Mouse (Mus musculus): ENCODE data around the gene Keap1. TPM values are rescaled to one million over a fixed set of nuclear protein-coding genes. Genes with fewer than 3 reads are reported as not detected.
"Not testable (repeated sequence)": the region's sequence is repeated elsewhere in the genome, so short reads cannot be mapped to it uniquely, and the experiment has no call there.

The Keap1 gene
- total RNA-seq, 2 experiments from 2014 or later, result 57.2 to 58.1 TPM

DNA sequence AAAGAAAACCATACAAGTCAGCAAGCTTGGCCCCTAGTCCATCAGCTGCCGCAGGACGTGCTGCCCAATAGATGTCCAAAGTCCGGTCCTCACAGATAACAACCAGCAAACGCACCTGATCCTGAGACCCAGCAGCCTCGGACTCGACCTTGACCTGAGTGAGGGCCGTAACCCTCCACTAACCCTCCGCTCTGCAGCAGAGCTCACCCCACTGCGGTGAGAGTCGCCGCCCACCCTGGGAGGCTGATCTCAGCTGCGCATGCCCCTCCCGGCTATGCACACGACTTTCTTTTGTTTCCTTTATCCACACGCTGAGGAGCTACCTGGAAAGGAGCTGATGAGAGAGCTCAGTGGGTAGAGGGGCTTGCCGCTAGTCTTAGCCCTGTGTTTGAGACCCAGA lies 11.8 kb downstream of the Keap1 start:
- DNase-seq, result no peak

- no peak for DNase-seq
Measured at GRCm38 (mm10) chr9:21225415-21225758, 13.8 kb downstream of the Keap1 start.

DNA sequence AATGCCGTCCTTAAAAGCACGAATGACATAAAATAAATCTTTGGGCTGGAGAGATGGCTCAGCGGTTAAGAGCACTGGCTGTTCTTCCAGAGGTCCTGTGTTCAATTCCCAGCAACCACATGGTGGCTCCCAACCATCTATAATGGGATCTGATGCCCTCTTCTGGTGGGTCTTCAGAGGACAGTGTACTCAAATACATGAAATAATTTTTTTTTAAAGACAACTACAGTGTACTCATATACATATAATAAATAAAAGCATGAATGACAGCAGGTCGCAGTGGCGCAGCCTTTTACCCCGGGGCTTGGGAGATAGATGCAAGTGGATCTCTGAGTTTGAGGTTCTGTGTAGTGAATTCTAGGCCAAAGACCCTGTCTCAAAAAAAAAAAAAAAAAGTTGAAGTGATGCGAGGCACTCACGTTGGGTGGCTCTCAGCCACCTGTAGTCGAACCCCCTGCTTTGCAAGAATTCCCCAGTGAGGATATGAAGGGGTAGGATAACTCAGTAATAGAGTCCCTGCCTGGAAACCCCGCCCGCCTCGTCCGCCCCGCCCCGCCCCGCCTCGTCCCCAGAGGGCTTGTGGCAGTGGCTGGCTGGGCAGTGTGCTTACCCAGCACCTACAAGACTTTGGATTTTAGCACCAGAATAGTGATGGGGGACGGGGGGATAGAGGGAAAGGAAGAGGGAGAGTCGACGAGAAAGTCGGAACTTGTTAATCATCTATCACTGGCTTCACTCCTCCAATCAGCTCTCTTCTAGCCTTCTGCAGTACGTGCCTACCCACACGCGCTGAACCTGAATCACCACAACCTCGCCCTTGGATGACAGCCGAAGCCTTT lies 14.4 kb downstream of the Keap1 start:
- DNase-seq, result no peak

GRCm38 (mm10) chr9:21223906-21224305 lies 15.3 kb downstream of the Keap1 start:
- DNase-seq, result no peak

DNA sequence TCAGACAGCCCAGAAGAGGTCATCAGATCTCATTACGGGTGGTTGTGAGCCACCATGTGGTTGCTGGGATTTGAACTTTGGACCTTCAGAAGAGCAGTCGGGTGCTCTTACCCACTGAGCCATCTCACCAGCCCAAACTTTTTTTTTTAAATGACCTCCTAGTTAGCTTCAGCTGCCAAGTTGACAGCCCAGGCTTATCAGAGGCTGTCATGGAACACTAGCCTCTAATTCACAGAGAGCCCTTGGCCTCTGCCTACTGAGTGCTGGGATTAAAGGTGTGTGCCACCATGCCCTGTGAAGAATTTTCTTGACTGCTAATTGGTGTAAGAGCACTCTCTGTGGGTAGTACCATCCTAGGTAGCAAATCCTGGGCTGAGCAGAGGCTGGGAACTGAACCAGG lies 15.7 kb downstream of the Keap1 start:
- DNase-seq, result not testable (repeated sequence)

DNA sequence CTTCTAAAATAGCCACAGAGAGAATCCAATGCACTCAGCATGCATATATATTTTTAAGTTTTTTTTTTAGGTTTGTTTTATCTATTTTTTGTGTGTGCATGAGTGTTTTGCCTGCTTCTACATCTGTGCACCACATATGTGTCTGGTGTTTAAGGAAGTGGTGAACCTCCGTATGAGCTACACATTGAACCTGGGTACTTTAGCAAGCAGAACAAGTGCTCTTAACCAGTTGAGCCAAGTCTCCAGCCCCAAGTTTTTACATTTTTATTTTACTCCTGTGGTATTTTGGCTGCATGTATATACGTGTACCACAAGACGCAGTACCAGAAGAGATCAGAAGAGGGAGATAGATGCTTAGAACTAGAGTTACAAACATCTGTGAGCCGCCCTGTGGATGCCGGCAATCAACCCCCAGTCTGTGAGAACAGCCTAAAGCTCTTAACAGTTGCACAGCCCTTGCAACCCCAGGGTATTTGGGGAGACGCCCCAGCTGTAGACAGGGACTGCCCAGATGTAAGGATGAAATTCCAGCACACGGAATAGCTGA lies 17.7 kb downstream of the Keap1 start:
- no peak for DNase-seq

GRCm38 (mm10) chr9:21220490-21221382 lies 18.4 kb downstream of the Keap1 start:
- DNase-seq, result peak; percentile 90 to 92

DNA sequence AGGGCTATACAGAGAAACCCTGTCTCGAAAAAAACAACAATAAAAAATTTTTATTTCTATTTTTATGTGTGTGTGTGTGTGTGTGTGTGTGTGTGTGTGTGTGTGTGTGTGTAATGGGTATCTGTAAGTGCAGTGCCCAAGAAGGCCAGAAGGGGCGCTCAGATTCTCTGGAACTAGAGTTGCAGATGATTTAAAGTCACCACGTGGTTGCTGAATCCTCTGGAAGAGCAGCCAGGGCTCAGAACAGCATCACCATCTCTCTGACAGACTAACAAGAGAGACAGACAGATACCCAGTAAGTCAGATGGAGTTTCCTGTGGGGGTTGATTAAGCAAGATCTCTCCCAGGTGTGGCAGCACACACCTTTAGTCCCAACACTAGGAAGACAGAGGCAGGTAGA lies 19.3 kb downstream of the Keap1 start:
- DNase-seq, result no peak

DNA sequence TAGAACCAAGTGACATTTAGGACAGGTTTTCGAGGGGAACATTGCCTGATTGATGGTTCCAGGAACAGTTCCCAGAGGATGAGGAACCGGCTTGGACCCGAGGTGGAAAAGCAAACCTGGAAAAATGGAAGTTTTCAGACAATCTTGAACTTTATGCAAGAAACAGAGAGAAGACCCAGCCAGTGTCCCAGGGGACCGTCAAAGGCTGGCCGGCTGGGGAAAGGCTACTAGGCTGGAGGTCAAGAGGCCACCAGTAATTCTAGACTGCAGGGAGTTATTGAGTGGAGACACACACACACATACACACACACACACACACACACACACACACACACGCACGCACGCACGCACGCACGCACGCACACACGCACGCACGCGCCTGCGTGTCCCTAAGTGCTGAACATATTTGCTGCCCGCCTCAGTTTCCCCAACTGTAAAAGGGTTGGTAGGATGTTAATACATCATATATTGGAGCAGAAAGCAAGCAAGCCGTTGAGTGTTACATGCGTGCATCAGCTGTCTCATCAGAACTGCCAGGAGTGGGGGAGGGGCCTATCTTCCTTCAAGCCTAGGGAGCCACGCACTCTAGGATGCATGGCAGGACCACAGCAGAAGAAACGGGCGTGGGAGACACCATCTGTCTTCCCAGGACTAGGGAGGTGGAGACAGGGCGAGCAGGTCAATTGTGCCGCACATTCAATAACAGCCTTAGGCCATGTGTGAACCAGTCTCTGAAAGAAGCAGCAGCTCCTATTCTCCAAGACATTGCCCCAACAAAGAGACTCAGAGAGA lies 22.9 kb downstream of the Keap1 start:
- peak; percentile 55 to 61 for DNase-seq

- no peak for DNase-seq
Measured at GRCm38 (mm10) chr9:21213617-21214190, 25.5 kb downstream of the Keap1 start.

- no peak for DNase-seq
Measured at GRCm38 (mm10) chr9:21211624-21212023, 27.5 kb downstream of the Keap1 start.

DNA sequence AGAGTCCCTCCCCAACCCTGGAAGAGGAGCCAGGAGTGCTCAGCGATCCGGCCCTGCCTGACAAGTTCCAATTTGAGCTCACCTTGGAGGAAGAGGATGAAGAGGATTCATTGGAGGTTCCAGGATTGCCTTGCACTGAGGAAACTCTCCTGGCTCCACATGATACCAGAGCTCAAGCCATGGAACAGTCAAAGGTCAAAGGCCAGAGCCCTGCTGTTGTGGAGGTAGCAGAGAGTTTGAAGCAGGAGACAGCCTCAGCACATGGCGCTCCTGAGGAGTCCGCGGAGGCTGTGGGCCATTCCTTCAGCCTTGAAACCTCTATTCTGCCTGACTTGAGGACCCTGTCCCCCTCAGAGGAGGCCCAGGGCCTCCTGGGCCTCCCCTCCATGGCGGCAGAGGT lies 28.3 kb downstream of the Keap1 start:
- no peak for DNase-seq

- DNase-seq, result no peak
Measured at GRCm38 (mm10) chr9:21208626-21209025, 30.5 kb downstream of the Keap1 start.

DNA sequence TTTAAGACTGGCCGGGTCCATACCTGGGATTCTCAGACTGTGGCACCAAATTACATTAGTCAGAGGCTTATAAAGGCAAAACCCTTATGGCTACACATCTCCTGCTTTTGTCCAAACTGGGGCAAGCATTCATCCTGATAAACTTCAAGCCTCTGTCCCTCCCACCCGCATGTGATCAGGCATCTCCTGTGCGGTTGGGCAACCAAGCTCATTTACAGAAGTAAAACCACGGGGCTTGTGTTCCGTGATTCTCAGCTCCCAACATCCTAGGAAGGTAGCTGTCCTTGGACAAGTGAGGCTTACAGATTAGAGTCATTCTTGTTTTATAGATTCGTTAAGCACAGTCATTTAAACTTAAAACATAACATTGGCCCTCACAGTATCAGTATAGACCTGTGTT lies 32.3 kb downstream of the Keap1 start:
- DNase-seq, result no peak

DNA sequence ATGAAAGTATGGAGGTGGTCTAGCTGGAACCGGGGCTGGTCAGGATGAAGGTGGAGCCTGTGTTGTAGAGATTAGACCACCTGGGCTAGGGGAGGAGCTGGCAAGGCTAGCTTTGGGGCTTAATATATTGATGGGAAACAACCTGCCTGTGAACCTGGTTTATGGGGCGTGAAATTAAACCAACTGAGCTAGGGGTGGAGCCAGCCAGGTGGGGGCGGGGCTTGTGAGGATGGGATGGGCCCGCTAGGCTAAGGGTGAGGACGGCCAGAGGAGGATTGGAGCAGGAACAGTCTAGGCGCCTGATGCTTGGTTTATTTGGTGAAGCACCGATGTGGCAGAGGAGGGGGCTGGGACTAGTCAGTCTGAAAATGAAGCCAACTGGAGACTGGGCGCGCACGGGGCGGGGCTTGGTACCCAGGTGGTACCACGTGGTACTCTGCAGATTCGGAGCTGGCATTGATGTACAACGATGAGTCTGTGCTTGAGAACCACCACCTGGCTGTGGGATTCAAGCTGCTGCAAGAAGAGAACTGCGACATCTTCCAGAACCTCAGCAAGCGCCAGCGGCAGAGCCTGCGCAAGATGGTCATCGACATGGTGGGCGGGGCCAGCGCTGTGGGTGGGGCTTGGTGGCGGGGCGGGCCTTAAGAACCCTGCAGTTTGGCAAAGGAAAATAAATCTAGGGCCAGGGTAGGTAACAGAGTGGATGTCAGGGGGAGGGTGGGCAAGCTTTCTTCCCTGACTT lies 34.5 kb downstream of the Keap1 start:
- peak; percentile 26 to 41 for DNase-seq

GRCm38 (mm10) chr9:21204156-21204527 lies 35.0 kb downstream of the Keap1 start:
- DNase-seq, result no peak

- DNase-seq, result no peak
Measured at GRCm38 (mm10) chr9:21198960-21199359, 40.2 kb downstream of the Keap1 start.

DNA sequence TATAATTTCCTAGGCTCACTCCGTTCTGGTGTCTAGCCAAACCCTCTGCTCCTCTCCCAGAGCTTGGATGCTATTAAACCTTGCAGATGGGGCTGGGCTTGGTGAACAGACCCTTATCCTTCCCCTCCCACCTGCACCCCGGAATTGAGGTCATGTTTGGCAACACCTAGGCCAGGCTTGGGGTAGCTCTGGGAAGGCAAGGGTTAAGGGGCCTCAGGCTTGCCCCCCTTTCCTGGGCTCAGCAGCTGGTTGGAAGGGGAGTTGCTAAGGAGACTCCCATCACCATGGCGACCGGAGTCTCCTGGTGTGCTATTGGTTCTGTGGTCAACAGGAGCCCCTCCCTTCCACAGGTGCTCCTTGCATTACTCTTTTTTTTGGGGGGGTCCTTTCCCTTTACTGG lies 41.2 kb downstream of the Keap1 start:
- peak; percentile 71 to 81 for DNase-seq

DNA sequence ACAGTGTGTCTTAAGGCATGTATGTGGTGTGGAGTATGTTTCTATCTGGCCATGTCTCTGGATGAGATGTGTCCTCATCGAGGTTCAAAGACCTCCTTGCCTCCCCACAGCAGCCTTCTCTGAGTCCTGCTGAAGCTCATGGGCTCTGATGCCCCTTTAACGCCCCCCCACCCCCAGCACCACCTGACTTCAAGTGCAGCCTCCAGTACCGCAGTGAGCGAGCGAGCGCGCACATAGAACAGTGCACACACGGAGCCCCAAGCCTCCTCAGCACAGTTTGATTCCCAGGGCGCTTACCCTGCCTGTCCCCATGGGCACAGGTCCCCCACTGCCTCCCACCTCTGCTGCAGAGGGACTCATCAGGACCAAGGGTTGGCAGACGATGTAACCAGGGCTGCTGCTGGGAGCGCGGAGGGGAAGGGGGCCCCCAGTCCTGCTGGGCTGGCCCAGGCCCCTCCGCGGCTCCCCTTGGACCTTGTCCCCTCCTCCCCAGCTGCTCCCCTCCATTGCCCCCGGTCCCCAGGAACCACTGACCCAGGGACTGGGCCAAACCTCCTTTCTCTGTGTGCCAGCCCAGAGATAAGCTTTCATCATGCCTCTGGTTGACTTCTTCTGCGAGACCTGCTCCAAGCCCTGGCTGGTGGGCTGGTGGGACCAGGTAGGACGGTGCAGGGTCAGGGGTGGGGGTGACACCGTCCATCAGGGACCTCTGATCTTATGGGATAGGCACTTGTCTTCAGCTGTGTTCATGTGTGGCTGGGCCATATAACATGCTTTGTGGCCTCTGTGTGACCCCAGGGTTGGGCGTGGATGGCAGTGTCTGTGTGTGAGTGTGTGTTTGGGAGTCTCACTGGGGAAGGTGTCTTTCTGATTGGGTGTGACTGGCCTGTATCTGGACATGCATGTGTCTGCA lies 42.4 kb downstream of the Keap1 start:
- peak; percentile 62 to 65 for DNase-seq

All from layer of hippocampus, postnatal 36 days (tissue).